Mouse (Mus musculus) monocyte, adult 2 months (primary cell): ENCODE measurements around the gene Hip1.
"Not testable (repeated sequence)": the region's sequence is repeated elsewhere in the genome, so short reads cannot be mapped to it uniquely, and the experiment has no call there.

Experiments
- DNase-seq, 2 experiments: peaks; one replicate each; pipeline ENCODE4 v3.0.0; 2022; ENCODE audit warnings: low spot score in 2 of 2, low read depth in 1 of 2

Hip1 gene

GRCm38 (mm10) chr5:135369787-135370654, 174.9 kb downstream of the Hip1 start, which contains the start of gene Nsun5:
Gene Nsun5, plus strand, starts transcription at chr5:135369953.
- peak; percentile 72 to 88 for DNase-seq

GRCm38 (mm10) chr5:135369196-135369595, 175.7 kb downstream of the Hip1 start:
- DNase-seq, result not testable (repeated sequence)

GRCm38 (mm10) chr5:135368312-135368711, 176.6 kb downstream of the Hip1 start:
- no peak for DNase-seq

GRCm38 (mm10) chr5:135367841-135368240, 177.1 kb downstream of the Hip1 start:
- no peak for DNase-seq

GRCm38 (mm10) chr5:135363540-135363939, 181.4 kb downstream of the Hip1 start:
- no peak for DNase-seq

GRCm38 (mm10) chr5:135362572-135362971, 182.3 kb downstream of the Hip1 start:
- DNase-seq, result no peak

- DNase-seq, result no peak
These were observed 185.1 kb downstream of the Hip1 start for GRCm38 (mm10) chr5:135359772-135360171.

- DNase-seq, result no peak
These were observed 187.4 kb downstream of the Hip1 start for GRCm38 (mm10) chr5:135357556-135357955.
